Mouse (Mus musculus) forebrain, embryonic 10.5 days (tissue): Measurements from ENCODE around the gene Nat8f2. TPM values are rescaled to one million over a fixed set of nuclear protein-coding genes. Genes with fewer than 3 reads are reported as not detected.
"Not testable (repeated sequence)": the region's sequence is repeated elsewhere in the genome, so short reads cannot be mapped to it uniquely, and the experiment has no call there.

Source experiments
- DNase-seq: peaks from one replicate; pipeline ENCODE4 v3.0.0-alpha.2; 2017; ENCODE audit warnings: low spot score; ENCODE audit errors: extremely low spot score
- H3K27ac ChIP-seq: fragments of 300-500 bp; sonication (generic); 2 replicates; pipeline ENCODE4 v1.5.1; 2016; ENCODE audit warnings: mild to moderate bottlenecking
- H3K27me3 ChIP-seq: fragments of 300-500 bp; sonication (generic); 2 replicates; pipeline ENCODE4 v1.6.1; 2016; ENCODE audit warnings: mild to moderate bottlenecking; ENCODE audit not compliant: poor library complexity, severe bottlenecking
- H3K36me3 ChIP-seq: fragments of 300-500 bp; sonication (generic); replicated peaks from 2 replicates; pipeline ENCODE4 v1.6.1; 2016; ENCODE audit warnings: mild to moderate bottlenecking, moderate library complexity
- H3K4me1 ChIP-seq: fragments of 300-500 bp; sonication (generic); 2 replicates; pipeline ENCODE4 v1.6.1; 2016
- H3K4me3 ChIP-seq: fragments of 300-500 bp; sonication (generic); 2 replicates; pipeline ENCODE4 v1.5.1; 2016; ENCODE audit warnings: mild to moderate bottlenecking, moderate library complexity
- H3K9me3 ChIP-seq: fragments of 300-500 bp; sonication (generic); 2 replicates; pipeline ENCODE4 v1.6.1; 2016; ENCODE audit warnings: mild to moderate bottlenecking, moderate library complexity
- WGBS: fragments of 180-500 bp; shearing (Covaris S2); methylation state at CpG from one replicate; pipeline ENCODE4 v1.1.7; 2016; 5-methylcytosine and 5-hydroxymethylcytosine counted together
- polyA plus RNA-seq: library from polyadenylated mRNA; unstranded; fragments of >200 nt; fragmentation: Nextera tagmentation; extraction: Ambion mirVana; gene quantifications from 2 replicates; pipeline ENCODE4 v1.2.1, GENCODE M21; 2016

The Nat8f2 gene
- polyA plus RNA-seq, 1 experiment from 2014 or later = not detected

DNA sequence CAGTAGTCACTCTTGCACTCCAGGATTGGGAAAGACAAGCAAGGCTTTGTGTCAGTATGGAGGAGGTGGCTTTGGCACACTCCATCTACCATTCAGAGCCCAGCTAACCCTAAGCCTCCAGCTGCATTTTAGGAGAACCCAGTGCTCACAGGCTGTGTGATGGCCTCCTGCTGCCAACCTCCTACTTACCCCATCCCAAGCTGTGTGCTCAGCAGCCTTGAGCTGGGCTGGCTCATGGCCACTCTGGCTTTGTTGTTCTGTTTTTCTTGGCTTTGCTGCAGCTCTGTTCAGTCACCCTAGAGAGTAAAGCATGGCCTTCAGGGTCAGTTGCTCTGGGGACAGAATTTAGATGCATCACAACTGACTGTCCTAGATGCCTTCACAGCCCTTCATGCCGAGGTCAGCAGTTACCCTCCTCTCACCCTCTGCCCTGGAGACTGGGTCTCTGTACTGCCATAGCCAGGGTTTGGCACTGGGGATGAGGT lies 12.7 kb downstream of the Nat8f2 start:
- no peak overlapping the region for H3K4me3 ChIP-seq
- no peaks in the 10 kb centered on the region for H3K9me3 ChIP-seq
- WGBS = 82% methylated on average over 1 of the region's 1 CpGs
- no peak for DNase-seq
- no peaks in the 10 kb centered on the region for H3K36me3 ChIP-seq
- 0 out of 2 replicates have a peak, but pooled peaks cover 3% of the 10 kb centered on the region for H3K4me1 ChIP-seq
- no peak overlapping the region for H3K27ac ChIP-seq
- no peaks in the 10 kb centered on the region for H3K27me3 ChIP-seq

DNA sequence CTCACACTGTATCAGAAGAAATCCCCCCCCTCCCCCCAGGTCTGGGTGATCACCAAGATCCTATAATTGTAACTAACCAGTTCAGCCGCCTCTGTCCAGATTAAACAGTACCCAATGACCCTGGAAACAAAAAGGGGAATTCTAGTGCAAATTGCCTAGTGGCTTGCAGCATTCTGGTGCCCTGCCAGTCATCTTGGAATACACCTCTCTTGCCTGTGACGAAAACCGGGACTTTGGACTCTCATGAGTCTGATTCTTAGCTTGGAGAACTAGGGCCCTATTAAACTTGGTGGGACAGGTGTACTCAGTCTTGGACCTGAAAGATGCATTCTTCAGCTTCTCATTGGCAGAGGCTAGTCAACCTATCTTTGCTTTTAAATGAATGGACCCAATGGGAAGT lies 15.5 kb downstream of the Nat8f2 start:
- H3K4me1 ChIP-seq = peaks cover 16% of the 10 kb centered on the region
- H3K27ac ChIP-seq = no peak overlapping the region
- no peaks in the 10 kb centered on the region for H3K36me3 ChIP-seq
- H3K9me3 ChIP-seq = no peaks in the 10 kb centered on the region
- no peaks in the 10 kb centered on the region for H3K27me3 ChIP-seq
- DNase-seq = no peak
- no peak overlapping the region for H3K4me3 ChIP-seq
- 76% methylated on average over 3 of the region's 3 CpGs for WGBS

DNA sequence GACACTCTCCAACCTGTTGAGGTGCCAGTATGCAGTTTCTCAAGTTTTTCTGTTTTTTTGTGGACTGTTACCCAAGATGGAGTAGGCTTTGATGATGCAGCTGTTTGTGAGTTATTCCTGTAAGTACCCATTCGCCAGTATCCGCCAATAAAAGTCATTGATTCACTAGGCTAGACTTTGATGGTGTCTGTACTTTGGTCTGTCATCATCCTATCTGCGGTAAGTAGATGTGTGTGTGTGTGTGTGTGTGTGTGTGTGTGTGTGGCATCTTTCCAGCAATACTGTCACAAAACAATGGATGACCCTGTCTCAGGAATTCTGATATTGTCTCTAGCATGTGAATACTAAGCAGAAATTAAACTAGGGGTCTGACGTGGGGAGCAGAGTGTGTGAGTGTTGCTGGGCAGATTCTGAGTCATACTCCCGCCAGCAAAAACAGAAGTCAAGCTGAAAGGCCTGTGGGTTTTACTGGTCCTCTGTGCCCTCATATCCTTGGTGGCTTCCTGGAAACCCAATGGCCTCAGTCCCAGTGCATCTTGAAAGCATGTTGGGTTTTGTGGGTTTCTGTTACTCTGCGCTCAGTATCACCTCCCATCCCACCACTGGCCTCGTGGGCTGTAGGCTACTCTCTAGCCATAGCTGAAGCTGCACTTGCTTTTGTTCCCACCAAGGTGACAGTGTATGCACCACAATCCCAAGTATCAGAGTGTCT lies 17.7 kb downstream of the Nat8f2 start:
- 92% methylated on average over 7 of the region's 7 CpGs for WGBS
- H3K9me3 ChIP-seq = no peaks in the 10 kb centered on the region
- DNase-seq = no peak
- no peaks in the 10 kb centered on the region for H3K27me3 ChIP-seq
- no peak overlapping the region for H3K4me3 ChIP-seq
- H3K4me1 ChIP-seq = peaks cover 27% of the 10 kb centered on the region
- H3K36me3 ChIP-seq = no peaks in the 10 kb centered on the region
- no peak overlapping the region for H3K27ac ChIP-seq

DNA sequence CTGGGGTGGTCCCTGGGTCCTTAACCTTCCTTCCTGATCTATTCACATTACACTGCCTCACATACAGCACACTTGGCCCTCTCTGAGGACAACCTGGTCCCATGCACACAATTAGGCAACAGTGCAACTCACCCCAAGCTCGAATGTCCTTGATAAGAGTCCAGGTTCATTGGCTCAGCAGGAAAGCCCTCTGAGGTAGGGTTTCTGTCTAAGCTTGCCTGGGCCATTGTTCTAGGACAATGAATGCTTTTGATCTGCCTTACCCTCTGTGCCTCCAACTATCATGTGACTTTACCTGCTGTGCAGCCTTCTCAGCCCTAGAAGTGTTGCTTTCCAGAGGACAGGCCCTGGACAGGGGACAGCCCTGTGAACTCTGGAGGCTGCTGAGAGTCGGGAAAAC lies 19.7 kb downstream of the Nat8f2 start:
- Histone ChIP-seq H3K4me3 (no peak overlapping the region), H3K9me3 (no peaks in the 10 kb centered on the region), H3K36me3 (no peaks in the 10 kb centered on the region), H3K27me3 (no peaks in the 10 kb centered on the region), H3K4me1 (peaks cover 24% of the 10 kb centered on the region), H3K27ac (peak overlapping the region; percentile 12; the same call in 1 of the 2 replicates)
- 31% methylated on average over 2 of the region's 2 CpGs for WGBS
- DNase-seq = no peak

DNA sequence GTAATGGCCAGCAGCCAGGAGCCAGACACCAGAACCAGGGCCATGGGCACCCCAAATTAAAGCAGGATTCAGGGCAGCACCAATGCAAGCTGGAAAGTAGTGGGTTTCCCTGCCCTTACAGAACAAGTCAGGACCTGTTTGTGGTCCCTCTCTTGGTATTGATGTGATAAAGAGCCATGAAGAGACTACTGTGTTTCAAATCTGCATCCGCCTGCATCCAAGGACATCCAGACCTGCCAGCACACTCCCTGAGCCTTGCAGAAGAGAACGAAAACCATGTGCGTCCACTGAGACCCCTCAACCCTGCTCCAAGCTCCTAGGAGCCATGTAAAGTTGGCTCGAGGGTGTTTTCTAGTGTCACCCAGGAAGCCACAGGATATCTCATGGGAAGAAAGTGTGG lies 20.8 kb downstream of the Nat8f2 start:
- WGBS = 91% methylated on average over 4 of the region's 4 CpGs

DNA sequence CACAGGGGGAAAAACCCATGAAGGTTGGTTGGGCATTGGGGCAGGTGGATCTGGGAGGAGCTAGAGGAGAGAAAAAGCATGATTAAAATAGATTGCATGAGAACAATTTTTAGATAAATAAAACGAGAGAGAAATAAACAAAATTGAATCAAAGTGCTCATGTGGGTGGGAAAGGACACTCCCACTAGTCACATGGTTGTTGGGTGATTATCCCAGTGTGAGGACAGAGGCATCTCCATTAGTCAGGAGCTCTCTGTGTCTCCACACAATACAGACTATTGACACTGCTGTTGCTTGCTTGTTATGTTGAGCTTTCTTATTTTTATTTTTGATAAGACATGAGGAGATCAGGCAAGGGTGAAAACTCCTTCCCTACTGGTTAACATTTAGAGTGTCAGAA lies 22.0 kb downstream of the Nat8f2 start:
- Histone ChIP-seq H3K27me3 (no peaks in the 10 kb centered on the region), H3K4me3 (no peak overlapping the region), H3K36me3 (no peaks in the 10 kb centered on the region), H3K9me3 (no peaks in the 10 kb centered on the region), H3K27ac (no peak overlapping the region), H3K4me1 (peaks cover 24% of the 10 kb centered on the region)
- WGBS = 61% methylated on average over 1 of the region's 1 CpGs
- no peak for DNase-seq

More for the DNA sequence above, 20.8 kb downstream of the Nat8f2 start:
- peaks cover 24% of the 10 kb centered on the region for H3K4me1 ChIP-seq
- no peak for DNase-seq
- H3K27me3 ChIP-seq = no peaks in the 10 kb centered on the region
- 0 out of 2 replicates have a peak overlapping the region, but pooled peaks have one; percentile 3 for H3K27ac ChIP-seq
- H3K4me3 ChIP-seq = no peak overlapping the region
- H3K36me3 ChIP-seq = no peaks in the 10 kb centered on the region
- H3K9me3 ChIP-seq = no peaks in the 10 kb centered on the region

DNA sequence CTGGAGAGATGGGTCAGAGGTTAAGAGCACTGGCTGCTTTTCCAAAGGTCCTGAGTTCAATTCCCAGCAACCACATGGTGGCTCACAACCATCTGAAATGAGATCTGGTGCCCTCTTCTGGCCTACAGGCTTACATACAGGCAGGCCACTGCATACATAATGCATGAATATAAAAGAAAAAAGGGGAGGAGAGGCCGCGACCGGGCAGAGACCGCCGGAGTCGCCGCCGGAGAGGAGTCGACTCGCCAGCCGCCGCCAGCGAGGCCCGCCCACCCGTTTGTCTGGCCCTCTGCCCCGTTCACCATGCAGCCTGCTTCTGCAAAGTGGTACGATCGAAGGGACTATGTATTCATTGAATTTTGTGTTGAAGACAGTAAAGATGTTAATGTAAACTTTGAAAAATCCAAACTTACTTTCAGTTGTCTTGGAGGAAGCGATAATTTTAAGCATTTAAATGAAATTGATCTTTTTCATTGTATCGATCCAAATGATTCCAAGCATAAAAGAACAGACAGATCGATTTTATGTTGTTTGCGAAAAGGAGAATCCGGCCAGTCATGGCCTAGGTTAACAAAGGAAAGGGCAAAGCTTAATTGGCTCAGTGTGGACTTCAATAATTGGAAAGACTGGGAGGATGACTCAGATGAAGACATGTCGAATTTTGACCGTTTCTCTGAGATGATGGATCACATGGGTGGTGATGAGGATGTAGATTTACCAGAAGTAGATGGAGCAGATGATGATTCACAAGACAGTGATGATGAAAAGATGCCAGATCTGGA lies 25.1 kb downstream of the Nat8f2 start:
- not testable (repeated sequence) for H3K36me3 ChIP-seq, H3K27me3 ChIP-seq, DNase-seq, H3K9me3 ChIP-seq, H3K4me3 ChIP-seq, H3K27ac ChIP-seq
- H3K4me1 ChIP-seq = peaks cover 18% of the 10 kb centered on the region
- WGBS = 77% methylated on average over 25 of the region's 25 CpGs

DNA sequence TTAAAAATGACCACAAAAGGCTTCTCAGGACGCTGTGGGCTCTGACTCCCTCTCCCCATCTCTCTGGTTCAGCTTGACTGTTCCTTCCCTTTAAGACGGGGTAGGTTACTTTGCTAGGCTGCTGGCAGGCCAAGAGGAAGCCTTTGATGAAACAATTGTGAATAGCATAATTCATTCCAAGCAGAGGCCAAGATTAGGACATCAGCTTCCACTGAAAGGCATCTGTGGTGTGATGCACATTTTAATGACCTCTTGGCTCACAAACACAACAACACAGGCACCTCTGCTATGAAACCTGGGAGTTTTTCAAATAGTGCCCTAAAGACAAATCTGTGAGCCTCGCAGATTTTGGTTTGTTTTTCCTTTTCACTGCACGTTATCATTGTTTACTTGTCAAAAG lies 29.0 kb downstream of the Nat8f2 start:
- WGBS = 43% methylated on average over 4 of the region's 4 CpGs

DNA sequence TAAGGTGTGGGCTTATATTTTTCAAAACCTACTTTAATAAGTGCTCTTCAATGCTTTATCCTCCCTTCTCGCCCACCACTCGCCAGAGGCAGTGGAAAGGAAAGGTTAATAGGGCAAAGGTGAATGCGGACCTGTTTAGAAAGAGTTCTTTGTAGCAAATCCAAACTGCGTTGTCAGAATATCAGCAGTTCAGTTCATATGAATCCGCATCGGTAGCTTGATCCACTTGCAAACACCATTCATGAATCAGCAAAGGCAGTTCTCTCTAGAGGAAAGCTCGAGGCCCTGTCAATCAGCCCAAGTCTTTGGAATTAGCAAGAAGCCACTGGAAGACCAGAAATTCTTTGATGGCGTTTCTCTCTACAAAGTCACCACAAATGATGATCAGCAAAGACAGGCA lies 30.3 kb downstream of the Nat8f2 start:
- no peak for DNase-seq

More for the DNA sequence above, 29.0 kb downstream of the Nat8f2 start:
- Histone ChIP-seq H3K9me3 (no peaks in the 10 kb centered on the region), H3K36me3 (no peaks in the 10 kb centered on the region), H3K4me3 (no peak overlapping the region), H3K27ac (no peak overlapping the region), H3K27me3 (no peaks in the 10 kb centered on the region), H3K4me1 (peaks cover 24% of the 10 kb centered on the region)
- DNase-seq = no peak

DNA sequence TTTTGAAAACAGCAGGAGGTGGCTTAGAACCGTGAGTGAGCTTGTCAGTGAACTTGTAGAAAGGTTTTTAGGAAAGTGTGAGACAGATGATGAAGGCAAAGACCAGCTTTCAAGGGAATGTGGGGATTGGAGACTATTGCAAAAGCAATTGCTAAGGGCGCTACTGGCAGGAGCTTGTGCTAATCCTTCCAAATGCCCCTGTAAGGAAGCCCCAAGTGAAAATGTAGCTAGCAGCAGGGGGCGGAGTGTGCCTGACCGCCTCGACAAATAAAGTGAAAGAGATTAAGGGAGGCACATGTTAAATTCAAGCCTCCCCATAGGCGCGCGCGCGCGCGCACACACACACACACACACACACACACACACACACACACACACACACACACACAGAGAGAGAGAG lies 31.7 kb downstream of the Nat8f2 start:
- 19% methylated on average over 12 of the region's 12 CpGs for WGBS
- peak; percentile 58 for DNase-seq
- not testable (repeated sequence) for H3K4me3 ChIP-seq, H3K9me3 ChIP-seq, H3K27ac ChIP-seq, H3K36me3 ChIP-seq, H3K27me3 ChIP-seq
- H3K4me1 ChIP-seq = peaks cover 24% of the 10 kb centered on the region

More for the DNA sequence above, 30.3 kb downstream of the Nat8f2 start:
- H3K9me3 ChIP-seq = no peaks in the 10 kb centered on the region
- H3K36me3 ChIP-seq = no peaks in the 10 kb centered on the region
- H3K27ac ChIP-seq = no peak overlapping the region
- H3K27me3 ChIP-seq = no peaks in the 10 kb centered on the region
- WGBS = 28% methylated on average over 8 of the region's 8 CpGs
- H3K4me3 ChIP-seq = no peak overlapping the region
- peaks cover 24% of the 10 kb centered on the region for H3K4me1 ChIP-seq

DNA sequence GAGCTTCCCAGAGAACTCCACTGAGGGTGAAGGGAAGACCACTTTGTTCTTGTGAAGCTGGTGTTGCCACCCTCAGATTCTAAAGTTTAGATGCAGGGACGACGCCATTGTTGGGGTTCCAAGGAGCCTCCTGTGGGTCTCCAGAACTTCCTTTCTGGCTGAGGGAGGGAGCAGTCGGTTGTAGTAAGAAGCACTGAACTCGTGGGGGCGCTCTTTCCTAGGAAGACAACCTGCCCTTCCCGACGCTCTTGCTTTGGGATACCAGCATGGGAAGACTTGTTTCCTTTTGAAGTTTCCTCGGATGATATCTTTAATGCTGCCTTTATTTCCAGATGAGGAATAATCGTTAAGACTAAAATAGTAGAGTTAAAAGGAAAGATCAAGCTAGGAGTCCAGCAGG lies 32.1 kb downstream of the Nat8f2 start:
- H3K4me3 ChIP-seq, DNase-seq, H3K27me3 ChIP-seq, H3K36me3 ChIP-seq, H3K27ac ChIP-seq, H3K9me3 ChIP-seq: not testable (repeated sequence)
- peaks cover 24% of the 10 kb centered on the region for H3K4me1 ChIP-seq
- WGBS = 19% methylated on average over 9 of the region's 9 CpGs

DNA sequence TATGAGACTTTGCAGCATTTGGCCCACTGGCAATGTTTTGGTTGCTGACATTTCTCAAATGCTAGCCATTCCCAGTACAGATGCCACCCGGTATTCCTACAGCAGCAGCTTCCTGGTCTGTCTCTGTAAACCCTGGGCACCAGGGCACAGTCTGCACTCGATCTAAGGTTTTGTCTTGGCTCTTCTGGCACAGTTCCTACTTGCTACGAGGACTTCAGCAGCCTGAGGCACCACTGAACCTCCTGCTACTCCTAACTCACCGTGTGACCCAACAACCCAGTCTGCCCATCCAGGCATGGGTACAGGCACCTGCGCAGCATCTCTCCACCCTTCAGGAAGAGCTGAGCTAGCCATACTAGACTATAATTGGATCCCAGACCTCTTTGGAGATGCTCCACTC lies 32.9 kb downstream of the Nat8f2 start:
- 85% methylated on average over 5 of the region's 5 CpGs for WGBS
- not testable (repeated sequence) for H3K27me3 ChIP-seq, H3K9me3 ChIP-seq, H3K27ac ChIP-seq, H3K4me3 ChIP-seq, DNase-seq, H3K36me3 ChIP-seq
- H3K4me1 ChIP-seq = peaks cover 24% of the 10 kb centered on the region

DNA sequence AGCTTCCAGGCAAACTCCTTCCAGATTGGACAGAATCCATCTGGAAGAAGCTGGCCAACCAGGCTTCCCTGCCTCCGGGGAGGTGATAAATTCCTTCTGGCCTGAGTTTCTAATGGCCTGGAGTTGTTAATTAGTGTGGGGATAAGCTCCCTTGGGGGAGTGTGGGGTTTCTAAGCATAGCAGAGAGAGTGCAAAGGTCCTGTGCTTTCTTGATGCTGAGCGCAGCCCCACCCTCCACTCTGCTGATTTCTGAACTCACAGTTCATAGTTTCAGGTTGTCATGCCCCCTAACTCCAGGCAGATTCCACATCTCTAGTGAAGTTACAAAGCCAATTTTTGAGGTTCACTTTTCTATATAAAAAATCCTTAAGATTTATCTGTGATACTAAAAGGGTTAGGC lies 33.9 kb downstream of the Nat8f2 start:
- 75% methylated on average over 1 of the region's 2 CpGs for WGBS
- not testable (repeated sequence) for DNase-seq, H3K27ac ChIP-seq, H3K27me3 ChIP-seq, H3K4me3 ChIP-seq, H3K36me3 ChIP-seq, H3K9me3 ChIP-seq
- peaks cover 24% of the 10 kb centered on the region for H3K4me1 ChIP-seq
